Mouse (Mus musculus) ES-CJ7 (cell line): Measurements from ENCODE around the gene Rnf224.

Experiments used
- DNase-seq: peaks from one replicate; pipeline ENCODE4 v3.0.0; 2011; ENCODE audit warnings: low read depth, low spot score

Rnf224 gene

DNA sequence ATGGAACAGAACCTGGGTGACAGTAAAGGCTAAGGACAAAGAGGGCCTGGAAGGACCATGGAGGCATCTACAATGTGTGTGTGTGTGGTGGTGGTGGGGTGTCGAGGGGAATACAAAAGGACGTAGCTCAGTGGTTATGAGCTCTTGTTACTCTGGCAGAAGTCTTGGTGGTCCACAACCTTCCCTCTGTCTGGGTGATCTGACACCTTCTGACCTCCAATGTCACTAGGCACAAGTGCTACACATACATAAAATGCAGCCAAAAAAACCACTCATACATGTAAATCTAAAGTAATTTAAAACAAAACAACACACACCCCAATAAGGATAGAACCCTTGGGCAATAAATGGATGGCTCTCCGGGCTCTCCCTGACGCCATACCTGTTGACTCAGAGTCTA lies 9.2 kb downstream of the Rnf224 start:
- DNase-seq, result no peak

DNA sequence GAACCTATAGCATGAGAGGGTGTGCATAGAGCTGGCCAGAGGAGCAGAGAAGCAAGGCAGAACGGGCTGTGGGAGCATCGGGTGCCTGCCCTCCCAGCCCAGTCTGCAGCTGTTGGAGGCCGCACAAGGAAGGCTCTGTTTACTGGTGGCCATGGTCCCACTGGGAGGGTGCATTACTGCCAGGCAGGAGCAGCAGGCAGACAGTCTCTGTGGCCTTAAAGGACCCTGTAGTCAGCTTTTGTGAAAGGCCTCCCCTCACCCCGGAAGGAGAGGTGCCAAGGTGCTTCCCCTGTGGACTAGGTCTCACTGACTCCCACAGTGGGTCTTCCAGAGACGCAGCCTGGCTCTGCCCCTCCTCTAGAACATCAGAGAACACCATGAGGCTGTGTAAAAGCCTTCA lies 9.7 kb downstream of the Rnf224 start:
- no peak for DNase-seq

DNA sequence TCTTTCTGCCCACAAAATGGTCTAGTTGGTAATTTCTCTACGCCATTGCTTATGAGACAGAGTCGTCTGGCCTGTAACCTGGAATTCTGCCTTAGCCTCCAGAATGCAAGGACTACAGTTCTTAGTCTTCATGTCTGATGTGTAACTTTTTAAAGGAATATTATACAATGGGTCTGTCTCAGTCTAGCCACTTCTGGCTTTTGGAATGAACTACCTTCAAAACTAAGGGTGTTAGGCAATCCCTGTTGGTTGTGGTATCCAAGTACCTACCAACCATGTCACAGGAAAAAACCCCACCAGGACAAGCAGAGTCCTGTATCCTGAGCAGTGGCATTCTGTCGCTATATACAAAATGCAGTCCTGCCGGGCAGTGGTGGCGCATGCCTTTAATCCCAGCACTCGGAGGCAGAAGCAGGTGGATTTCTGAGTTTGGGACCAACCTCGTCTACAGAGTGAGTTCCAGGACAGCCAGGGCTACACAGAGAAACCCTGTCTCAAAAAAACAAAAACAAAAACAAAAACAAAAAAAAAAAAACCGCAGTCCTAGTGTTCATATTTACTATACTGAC lies 10.7 kb downstream of the Rnf224 start:
- DNase-seq, result no peak

DNA sequence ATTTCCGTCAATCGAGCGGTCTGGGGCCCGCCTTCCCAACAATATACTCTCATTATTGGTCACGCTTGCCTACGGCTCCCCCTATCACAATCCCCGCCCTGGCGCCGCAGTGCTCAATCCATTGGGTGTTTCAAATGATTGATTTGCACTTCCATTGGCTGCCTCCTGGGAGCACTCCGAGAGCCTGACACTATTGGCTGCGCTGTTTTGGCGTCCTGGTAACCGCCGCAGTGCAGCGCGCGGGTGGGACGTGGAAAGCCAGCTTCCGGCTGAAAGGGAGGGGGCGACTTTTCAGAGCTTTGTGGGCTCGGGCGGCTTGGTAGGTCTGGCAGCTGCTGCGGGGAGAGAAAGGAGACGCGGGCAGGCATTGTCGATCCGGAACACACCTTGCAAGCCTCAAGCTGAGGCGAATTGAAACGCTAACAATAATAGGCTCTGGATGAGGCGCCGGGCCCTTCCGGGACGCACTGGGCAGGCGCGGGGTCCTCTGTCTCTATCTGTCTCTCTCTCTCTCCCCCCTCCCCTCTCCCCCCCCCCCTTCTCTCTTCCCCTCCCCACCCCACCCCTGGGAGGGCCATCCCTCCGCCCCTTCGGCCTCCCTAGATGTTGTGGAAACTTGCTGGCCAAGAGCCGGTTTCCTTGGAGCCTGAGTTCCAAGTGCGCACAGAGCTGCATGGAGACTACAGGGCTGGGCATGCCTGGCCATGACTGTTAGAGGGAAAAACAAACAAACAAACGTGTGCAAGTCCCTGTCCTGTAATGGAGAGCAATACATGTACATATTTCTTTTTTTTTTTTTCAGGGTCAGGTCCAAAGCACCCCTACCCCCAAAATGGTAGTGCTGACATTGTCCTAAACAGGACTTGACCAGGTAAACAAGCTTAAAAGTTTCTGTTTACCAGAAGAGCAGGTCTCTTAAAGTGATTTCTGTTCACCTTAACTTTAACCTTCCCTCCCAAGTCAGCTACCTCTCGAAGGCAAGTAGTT lies 11.5 kb downstream of the Rnf224 start:
- peak; percentile 100 for DNase-seq

DNA sequence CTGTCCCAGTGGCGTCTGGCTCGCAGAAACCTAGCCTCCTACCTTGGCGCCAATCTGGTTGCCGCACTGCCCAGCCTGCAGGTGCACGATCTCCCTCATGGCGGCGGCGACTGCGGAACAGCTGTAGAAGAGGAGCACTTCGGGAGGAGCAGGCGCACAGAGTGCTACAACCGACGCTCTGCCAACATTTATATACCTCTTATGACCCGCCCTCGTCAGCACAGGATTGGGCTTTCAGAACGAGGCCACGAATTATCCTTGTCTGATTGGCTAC lies 12.2 kb downstream of the Rnf224 start, which contains the start of gene Tubb4b:
Gene Tubb4b, minus strand, starts transcription at position 211 of the 274 bp plus-strand sequence.
- DNase-seq, result no peak

DNA sequence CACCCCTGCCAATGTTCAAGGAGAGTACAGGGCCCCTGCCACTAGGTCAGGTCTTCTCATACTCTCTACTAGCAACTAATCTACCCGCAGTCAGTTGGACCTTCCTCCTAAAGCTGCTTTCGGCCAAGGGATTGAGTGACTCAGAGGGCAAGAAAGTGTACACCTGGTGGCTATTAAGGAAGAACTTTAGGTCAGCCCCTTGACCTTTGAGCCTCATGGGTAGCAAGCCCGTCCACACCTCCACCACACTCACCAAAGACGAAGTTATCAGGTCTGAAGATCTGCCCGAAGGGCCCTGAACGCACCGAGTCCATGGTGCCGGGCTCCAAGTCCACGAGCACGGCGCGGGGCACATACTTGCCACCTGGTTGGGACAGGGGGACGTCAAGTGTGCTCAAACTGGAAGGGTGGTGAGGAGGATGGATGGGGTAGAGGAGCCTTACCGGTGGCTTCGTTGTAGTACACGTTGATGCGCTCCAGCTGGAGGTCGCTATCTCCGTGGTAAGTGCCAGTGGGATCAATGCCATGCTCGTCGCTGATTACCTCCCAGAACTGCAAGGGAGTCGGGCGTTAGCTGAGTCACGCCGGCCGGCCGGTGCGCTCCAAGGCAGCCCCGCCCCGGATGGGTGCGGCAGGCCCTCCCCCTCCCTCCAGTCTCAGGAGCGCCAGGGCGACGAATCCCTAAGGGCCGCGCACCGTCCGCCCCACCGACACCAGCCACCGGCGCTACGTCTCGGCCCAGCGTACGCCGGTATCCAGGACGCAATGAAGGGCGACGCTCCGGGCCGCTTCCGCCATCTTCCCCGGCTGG lies 12.7 kb downstream of the Rnf224 start:
- DNase-seq, result peak; percentile 85

DNA sequence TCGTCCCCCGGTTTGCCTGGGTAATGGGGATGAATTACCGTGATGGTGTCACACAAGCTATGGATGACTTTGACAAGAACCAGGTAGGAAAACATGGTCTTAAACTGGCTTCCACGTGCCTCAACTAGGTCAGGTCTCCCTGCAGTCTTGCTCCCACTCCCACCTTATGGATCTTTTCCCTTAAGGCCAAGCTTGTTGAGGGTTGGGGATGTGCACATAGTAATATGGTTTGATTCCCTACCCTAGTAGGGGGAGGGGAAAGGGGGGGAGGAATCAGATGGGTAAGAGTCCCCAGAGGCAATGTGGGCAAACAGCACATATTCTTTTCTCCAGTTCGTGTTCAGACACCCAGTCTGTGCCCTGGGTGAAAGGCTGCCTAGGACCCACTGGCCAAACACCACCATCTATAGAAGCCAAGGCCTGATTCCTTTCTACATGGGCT lies 15.2 kb downstream of the Rnf224 start:
- peak; percentile 33 for DNase-seq

DNA sequence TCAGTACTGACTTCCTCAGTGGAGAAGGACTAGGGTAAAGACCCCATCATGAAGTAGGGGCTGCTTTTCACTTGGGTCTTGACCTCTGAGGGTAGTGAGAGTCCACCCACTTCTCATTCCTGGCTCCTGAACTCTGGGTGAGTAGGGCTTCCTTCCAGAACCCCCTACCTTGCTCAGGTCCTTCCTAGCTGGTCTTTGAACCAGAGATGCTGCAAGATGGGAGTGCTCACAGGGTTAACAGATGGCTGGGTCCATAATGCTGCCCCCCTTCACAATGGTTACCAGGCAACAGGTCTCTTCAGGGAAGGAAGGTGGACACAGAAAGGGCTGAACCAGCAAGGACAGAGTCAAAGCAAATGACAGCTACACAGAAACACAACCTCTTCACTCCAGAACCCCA lies 18.1 kb downstream of the Rnf224 start, which contains the start of gene Fam166a:
Gene Fam166a, plus strand, starts transcription at position 301 of the 400 bp plus-strand sequence.
- no peak for DNase-seq

DNA sequence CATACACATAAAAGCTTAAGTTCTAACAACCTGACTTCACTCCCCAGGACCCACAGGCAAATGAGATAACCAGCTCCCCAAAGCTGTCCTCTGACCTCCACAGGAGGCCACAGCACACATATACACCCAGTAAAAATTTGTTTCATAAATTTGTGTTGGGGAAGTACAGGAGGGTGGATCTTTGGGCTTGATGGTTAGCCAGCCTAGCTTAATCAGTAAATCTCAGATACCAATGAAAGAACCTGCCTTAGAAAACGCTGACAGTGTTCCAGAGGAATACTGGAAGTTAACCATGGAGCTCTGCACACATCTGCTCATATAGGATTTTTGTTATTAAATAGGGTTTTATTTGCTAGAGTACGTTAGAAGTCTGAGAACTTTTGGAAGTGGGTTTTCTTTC lies 18.9 kb downstream of the Rnf224 start:
- DNase-seq, result no peak

DNA sequence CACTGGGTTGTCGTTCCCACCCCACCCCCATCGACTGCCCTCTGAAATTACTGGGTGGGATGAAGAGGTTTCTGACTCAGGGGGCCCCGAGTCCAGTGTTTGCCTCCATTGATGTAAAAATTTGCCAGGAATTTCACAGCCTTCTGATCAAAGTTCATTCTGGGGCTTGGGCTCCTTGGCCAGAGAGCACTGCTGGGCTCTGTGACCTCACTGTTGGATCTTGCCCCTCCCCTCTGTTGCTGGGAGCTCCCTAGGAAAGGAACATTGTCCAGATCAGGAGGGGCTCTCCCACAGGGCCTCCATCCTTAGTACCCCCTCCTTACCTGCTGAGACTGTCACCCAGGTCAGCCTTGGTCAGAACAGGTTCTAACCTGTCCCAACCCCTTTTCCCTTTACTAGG lies 22.1 kb downstream of the Rnf224 start, which contains the start of gene Stpg3:
Gene Stpg3, minus strand, starts transcription at position 194 of the 400 bp plus-strand sequence.
- DNase-seq, result no peak

DNA sequence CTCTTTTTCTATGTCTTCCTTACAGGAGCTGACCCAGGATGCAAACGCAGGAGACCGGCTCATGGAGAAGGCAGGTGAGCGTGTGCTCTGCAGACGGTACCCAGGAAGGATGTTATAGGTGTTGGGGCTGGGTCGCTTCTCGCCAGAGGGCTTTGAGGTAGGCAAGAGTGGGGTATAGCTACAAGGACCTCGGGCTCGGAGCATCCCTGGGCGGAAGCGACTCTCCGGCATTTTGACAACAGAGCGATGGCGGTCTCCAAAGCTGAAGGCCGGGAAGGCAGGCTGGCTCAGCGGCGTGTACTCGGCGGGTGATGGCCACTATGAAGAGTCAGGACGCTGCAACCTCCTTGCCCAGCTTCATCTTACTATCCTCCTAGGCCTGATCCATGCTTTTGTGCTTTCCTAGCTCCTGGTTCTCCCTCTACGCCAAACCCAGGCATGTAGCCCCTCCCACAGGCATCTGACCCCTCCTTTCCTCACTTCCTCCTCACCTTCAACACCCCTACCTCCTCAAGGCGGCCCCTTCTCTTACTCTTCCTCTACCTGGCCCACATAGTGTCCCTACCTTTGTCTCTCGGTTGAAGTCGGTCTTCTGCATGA lies 23.2 kb downstream of the Rnf224 start:
- DNase-seq, result no peak

DNA sequence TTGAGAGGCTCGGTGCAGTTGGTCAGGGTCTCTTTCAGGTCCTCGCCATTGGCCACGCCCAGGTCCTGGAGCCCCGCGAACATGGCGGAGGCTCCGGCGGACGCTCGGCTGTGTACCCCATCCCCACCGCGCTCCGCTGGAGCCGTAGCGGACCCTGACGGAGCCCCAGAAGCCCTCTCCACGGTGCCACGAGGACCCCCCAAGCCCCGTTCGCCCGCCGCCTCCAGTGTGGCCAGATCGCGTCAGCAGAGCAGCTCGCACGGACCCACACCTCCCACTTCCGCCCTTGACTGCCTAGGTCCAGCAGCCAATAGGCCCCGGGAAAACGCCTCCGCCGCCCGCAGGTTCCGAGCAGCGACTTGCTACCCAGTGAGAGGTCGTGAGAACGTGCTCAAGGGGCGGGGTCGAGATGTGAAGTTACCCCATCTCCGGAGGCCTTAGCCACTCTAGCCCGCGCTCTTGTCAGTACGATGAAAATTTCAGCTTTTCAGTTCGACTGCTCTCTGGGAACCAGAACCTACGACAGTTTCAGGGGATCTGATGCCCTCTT lies 25.4 kb downstream of the Rnf224 start, which contains the start of gene Nelfb:
Gene Nelfb, minus strand, starts transcription at position 369 of the 550 bp plus-strand sequence.
- DNase-seq, result peak; percentile 95

DNA sequence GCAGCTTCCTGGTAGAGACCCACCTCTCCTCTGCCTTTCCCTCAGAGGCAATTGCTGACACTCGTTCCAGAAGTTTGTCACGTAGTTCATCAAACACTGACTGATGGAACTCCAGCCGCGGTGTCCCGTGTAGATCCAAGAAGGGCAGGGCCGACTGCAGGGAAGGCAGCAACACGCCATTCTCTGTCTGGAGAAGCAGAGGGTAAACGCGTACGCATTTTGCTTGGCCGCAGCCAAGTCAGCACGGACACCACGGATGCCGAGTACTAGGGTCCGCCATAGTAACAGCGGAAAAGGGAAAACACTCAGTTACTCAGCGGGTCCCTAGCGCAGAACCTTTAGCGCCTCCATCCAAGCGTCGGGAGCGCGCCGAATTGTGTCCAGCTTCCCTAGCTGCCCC lies 25.9 kb downstream of the Rnf224 start:
- no peak for DNase-seq

DNA sequence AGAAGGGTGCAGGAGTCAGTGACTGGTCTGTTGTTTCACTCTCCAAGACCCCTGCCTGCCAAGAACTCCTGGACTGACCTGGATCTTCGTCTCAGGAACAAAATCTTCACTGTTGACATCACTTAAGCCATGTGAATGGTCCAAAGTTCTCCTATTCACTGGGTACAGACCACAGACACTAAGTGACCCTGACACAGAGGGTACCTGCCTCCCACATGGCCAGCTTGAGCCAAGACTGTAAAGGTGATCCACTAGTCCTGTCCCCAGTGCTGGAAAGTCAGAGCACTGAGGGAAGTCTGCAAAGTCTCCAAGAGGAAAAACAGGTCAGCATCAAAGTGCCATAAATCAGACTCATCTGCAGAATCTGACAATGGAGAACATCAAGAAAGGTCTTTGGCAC lies 29.0 kb downstream of the Rnf224 start:
- DNase-seq, result no peak

DNA sequence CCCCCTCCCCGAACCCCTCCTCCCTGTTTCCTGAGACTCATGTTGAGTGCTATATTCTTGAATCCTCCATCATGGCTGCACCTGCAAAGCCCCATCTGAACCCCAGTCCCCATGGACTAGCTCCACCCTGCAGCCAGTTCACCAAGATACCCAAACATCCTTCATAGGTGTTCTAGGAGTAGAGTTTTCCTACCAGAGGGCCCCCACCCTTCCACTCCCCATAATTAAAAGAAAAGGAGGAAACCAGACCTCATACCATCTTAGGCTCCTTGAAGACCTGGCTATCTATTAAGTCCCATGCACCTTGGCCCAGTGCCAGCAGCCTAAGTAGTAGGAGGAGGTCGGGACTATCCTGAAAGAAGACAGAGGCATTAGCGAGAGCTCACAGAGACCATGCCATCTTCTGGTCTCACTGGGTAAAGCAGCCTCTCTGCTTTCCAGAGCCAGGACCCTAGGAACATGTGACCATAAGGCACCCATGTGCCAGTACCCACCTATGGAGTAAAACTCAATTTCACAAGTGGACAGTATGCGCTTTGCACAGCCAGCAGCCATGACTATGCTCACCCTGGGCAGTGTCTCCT lies 32.9 kb downstream of the Rnf224 start:
- peak; percentile 68 for DNase-seq

DNA sequence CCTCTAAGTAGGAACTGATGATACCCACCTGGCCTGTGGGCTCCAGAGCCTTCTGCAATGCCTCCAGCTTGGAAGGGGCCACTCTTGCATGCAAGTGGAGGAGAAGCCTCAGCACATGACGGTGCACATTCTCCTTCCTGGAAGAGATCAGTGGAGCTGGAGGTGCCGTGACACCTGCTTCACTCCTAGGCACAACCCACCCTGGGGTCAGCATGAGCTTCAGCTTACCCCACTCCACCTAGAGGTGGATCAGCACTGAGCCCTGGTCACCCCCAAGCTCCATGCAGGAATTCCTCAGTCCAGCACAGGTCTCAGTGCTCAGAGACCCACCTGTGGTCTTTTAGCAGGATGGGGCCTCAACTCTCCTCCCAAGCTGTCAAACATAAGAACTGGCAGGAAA lies 36.0 kb downstream of the Rnf224 start:
- DNase-seq, result no peak

DNA sequence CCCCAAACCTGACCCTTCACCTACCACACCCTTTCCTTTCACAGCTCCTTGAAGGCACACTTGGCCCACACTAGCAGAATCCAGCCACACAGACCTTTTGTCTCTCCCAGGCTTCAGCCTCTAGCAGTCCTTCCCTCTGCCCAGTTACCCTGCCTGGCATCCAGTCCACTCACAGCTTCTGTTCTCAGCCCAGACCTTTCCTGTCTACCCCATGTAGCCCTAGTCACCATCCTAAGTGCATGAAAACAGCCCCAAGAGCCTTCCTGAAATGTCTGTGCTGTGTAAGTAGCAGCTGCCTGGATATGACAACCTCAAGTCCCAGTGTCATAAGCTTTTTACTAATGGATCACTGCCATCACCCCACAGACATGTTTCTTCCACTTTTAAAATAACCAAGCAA lies 38.6 kb downstream of the Rnf224 start:
- no peak for DNase-seq

DNA sequence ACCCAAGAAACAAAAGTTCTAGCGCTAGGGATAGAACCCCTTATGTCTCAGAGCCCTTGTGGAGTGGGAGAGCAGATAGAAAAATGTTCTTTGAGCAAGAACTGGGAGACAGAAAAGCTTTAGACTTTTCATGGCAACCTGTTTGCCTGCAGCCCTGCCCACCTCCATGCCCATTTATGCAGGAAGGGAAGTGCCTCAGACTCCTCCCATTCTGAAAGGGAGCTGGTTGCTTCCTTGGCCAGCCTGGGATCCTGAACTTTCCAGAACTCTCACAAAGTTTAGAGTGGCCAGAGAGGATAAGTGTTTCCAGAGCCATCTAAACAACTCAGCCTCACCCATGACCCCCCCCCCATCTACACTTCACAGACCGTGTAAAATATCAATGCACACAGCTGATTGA lies 39.4 kb downstream of the Rnf224 start:
- no peak for DNase-seq

DNA sequence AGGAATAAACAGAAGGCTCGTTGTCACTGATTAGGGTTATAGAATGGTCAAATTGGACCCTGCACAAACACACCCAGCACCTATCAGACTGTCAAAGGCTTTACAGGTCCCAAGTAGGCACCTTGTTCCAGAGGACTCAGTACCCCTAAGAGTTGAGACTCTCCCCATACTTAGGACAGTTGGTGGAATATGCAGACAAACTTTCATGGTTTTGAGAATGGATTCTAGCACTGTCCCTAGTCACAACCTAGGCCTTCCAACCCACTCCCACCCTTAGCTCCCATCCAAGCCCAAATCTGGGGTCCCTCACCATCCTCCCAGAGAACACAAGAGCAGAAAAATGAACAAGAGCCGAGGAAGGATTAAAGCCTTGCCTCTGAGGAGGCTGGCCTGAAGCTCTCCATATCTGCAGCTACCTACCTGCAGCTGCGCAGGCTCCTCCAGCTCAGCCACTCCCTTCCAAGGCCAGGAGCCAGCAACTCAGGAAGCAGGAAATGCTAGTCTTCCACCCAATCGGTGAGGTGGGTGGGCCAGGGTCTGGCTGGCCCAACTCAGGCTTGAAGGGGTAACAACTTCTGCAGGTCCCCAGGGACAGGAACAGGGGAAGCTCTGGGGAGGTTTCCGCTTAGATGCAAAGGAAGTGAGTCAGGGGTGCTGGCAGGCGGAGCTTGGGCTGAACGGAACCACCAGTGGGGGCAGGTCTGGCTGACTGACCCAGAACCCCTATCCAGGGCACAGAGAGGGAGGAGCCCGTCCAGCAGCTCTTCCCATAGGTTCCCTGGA lies 40.2 kb downstream of the Rnf224 start, which contains the start of gene Tor4a:
Gene Tor4a, minus strand, starts transcription at position 715 of the 783 bp plus-strand sequence.
- peak; percentile 85 for DNase-seq
